Mouse (Mus musculus): Measurements from ENCODE around the gene Gm4907. TPM values are rescaled to one million over a fixed set of nuclear protein-coding genes. Genes with fewer than 3 reads are reported as not detected.
"Not testable (repeated sequence)": the region's sequence is repeated elsewhere in the genome, so short reads cannot be mapped to it uniquely, and the experiment has no call there.

Gene Gm4907
- not detected in 2 replicates for polyA plus RNA-seq (2015; fragmentation: Nextera tagmentation; extraction: Ambion mirVana)

DNA sequence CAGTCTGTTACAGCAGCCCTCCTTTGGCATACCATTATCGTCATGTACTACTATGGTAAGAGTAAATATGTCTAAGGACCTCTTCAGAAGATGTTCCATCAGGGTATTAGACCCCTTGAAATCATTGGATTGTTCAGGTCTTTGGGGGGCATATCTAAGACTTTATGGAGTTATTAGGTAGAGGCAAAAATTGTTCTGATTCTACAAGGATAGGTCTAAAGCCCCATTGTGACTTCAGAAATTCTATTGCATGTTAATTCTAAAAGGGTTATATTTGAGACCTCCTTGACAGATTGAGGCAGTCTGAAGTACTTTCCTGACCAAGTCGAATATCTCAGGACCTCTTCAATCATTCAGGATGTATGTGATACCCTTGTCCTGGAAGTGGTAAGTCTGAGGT lies at the start of gene Gm4907:
Gm4907 (plus strand) TSS at position 301 of the 400 bp plus-strand sequence.
- not testable (repeated sequence) for H3K4me1 ChIP-seq; H3K9me3 ChIP-seq; H3K4me2 ChIP-seq; H3K4me3 ChIP-seq; H3K27ac ChIP-seq (replicated peaks); H3K36me3 ChIP-seq; ATAC-seq (ENCODE audit: extremely low read depth, insufficient number of reproducible peaks, low FRiP score, low TSS enrichment); H3K9ac ChIP-seq; H3K27me3 ChIP-seq (replicated peaks)
- 47% methylated on average over 2 of the region's 2 CpGs for WGBS

DNA sequence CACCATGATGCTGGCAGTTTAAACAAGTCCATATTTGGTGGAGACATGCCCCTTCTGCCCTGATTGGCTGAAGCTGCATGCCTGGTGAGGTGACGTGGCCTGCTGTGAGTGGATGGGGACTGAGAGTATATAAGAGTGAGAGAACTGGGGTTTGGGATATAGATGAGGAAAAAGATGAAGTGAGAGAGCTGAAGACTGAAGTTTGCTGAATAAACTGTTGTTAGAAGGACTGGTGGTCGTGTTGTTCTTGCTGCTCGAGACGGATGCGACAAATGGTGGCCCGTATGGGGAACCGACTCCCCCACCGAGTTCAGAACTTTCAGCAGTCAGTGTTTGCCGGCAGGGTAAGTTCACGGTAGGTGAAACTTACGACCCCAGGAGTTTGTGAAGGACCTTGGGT lies 48.6 kb upstream of the Gm4907 start:
- H3K36me3 ChIP-seq; ATAC-seq (ENCODE audit: extremely low read depth, insufficient number of reproducible peaks, low FRiP score, low TSS enrichment); H3K4me3 ChIP-seq; H3K4me2 ChIP-seq; H3K9me3 ChIP-seq; H3K4me1 ChIP-seq; H3K9ac ChIP-seq; H3K27ac ChIP-seq (replicated peaks); H3K27me3 ChIP-seq (replicated peaks): not testable (repeated sequence)
- 78% methylated on average over 11 of the region's 11 CpGs for WGBS

DNA sequence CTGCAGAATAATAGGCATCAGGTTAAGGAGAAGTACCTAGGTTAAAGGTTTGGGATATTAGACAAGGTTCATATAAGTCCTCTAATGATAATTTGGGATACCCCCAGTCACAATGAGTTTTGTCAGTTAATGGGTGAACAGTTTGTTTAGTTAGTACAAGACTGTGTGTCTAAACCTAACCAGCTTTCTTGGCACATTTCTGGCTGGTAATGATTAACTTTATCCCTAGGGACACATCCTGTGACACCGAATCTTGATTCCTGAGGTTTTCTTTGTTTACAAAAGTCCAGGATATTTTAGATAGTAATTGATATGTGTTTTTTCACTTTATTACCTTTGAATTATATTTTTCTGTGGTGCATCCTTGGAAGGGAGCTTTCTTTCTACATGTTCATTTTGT lies 41.4 kb upstream of the Gm4907 start:
- no peaks in the 10 kb centered on the region for H3K9me3 ChIP-seq
- H3K4me3 ChIP-seq, result no peak overlapping the region
- no peaks in the 10 kb centered on the region for H3K4me1 ChIP-seq
- H3K9ac ChIP-seq, result no peak overlapping the region
- no peak for ATAC-seq (ENCODE audit: extremely low read depth, insufficient number of reproducible peaks, low FRiP score, low TSS enrichment)
- WGBS, result 71% methylated on average over 1 of the region's 1 CpGs
- H3K27me3 ChIP-seq (replicated peaks), result no peaks in the 10 kb centered on the region
- no peaks in the 10 kb centered on the region for H3K36me3 ChIP-seq
- no peak overlapping the region for H3K4me2 ChIP-seq
- no peak overlapping the region for H3K27ac ChIP-seq (replicated peaks)

DNA sequence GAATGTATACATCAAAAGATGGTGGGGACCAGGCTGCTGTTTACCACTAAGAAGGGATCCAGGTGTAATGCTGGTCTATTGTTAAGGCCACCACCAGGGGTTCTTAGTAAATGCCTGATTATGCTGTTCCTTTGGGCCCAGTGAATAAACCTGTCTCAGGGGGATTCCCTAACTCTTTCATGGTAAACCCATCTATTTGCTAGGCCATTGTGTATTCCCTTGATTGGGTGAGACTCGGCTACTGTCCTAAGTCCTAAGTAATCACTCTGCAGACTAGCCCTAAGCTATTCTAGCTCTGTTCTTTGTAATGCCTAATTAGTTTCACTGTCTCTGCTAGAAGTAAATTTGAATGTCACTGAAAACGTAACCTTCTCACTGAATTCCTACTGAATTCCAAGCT lies 71.8 kb downstream of the Gm4907 start:
- no peak overlapping the region for H3K27ac ChIP-seq (replicated peaks)
- no peaks in the 10 kb centered on the region for H3K27me3 ChIP-seq (replicated peaks)
- no peaks in the 10 kb centered on the region; the same call in 1 of the 2 replicates for H3K9me3 ChIP-seq
- WGBS, result 69% methylated on average over 2 of the region's 2 CpGs
- H3K4me2 ChIP-seq, result no peak overlapping the region
- no peak overlapping the region for H3K9ac ChIP-seq
- H3K4me3 ChIP-seq, result no peak overlapping the region
- no peaks in the 10 kb centered on the region for H3K4me1 ChIP-seq
- ATAC-seq (ENCODE audit: extremely low read depth, insufficient number of reproducible peaks, low FRiP score, low TSS enrichment), result no peak
- no peaks in the 10 kb centered on the region for H3K36me3 ChIP-seq

Other genes starting within 250 kb of the Gm4907 start
- gene Wdr44, start 189.5 kb upstream of the Gm4907 start, polyA plus RNA-seq (2015; fragmentation: Nextera tagmentation; extraction: Ambion mirVana), result 7.3 and 8.8 TPM in 2 replicates
- gene Gm4985, start 76.4 kb downstream of the Gm4907 start, polyA plus RNA-seq (2015; fragmentation: Nextera tagmentation; extraction: Ambion mirVana), result not detected in 2 replicates

All from heart, embryonic 13.5 days (tissue).